Mouse (Mus musculus): ENCODE data around the gene Zfp110.

Gene Zfp110

GRCm38 (mm10) chr7:12897655-12898410, 63.3 kb downstream of the Zfp110 start, which contains the start of gene Zscan22:
Zscan22 (plus strand) TSS chr7:12897815.
- DNase-seq (ENCODE audit: low spot score), result peak; percentile 94
